Mouse (Mus musculus): ENCODE measurements around the gene Qtrt1.

GRCm38 (mm10) chr9:21444574-21444973 is 32.9 kb downstream of the Qtrt1 start:
- no peak for TF ChIP-seq POLR2A (IDR thresholded peaks at IDR 0.05; ENCODE audit: borderline replicate concordance, extremely low read depth, insufficient read depth, insufficient read length, poor library complexity, severe bottlenecking)
- TF ChIP-seq CTCF (IDR thresholded peaks at IDR 0.05; ENCODE audit: borderline replicate concordance, extremely low read depth, insufficient read depth, insufficient read length), result no peak

Data from brain, embryonic 14.5 days (tissue).